Mouse (Mus musculus) myocyte (in vitro differentiated cells): ENCODE data around the gene Ncf1. TPM values are rescaled to one million over a fixed set of nuclear protein-coding genes. Genes with fewer than 3 reads are reported as not detected.
A peak's percentile ranks its signal among the peaks of the same experiment; 100 is the strongest.

ENCODE experiments used
- H3K27me3 ChIP-seq: one replicate; pipeline ENCODE4 v1.6.1; 2011; ENCODE audit not compliant: control insufficient read depth, insufficient read depth, insufficient read length
- H3K36me3 ChIP-seq: one replicate; pipeline ENCODE4 v1.6.1; 2011; ENCODE audit not compliant: control insufficient read depth, insufficient read depth
- H3K4me2 ChIP-seq: one replicate; pipeline ENCODE4 v1.6.1; 2011; ENCODE audit warnings: low read depth, control low read depth
- H3K4me3 ChIP-seq: one replicate; pipeline ENCODE4 v1.5.1; 2011; ENCODE audit warnings: mild to moderate bottlenecking, control low read depth, moderate library complexity
- H3K79me2 ChIP-seq: one replicate; pipeline ENCODE4 v1.6.1; 2011; ENCODE audit not compliant: control insufficient read depth, insufficient read depth
- H3ac ChIP-seq: one replicate; pipeline ENCODE4 v1.6.1; 2011; ENCODE audit not compliant: control insufficient read depth, insufficient read length
- CEBPB ChIP-seq: IDR thresholded peaks from 2 replicates; pipeline ENCODE4 v1.6.1; 2011; ENCODE audit warnings: mild to moderate bottlenecking, moderate library complexity; ENCODE audit not compliant: poor library complexity, insufficient read depth, severe bottlenecking
- E2F4 ChIP-seq: IDR thresholded peaks from one replicate; pipeline ENCODE4 v1.6.1; 2011; ENCODE audit warnings: mild to moderate bottlenecking, control low read depth, moderate library complexity; ENCODE audit not compliant: insufficient read depth
- MAX ChIP-seq: IDR thresholded peaks from one replicate; pipeline ENCODE4 v1.6.1; 2011; ENCODE audit warnings: low read depth, mild to moderate bottlenecking, control low read depth
- MYOD1 ChIP-seq, 3 experiments: IDR thresholded peaks; one replicate each; pipeline ENCODE4 v1.6.1; 2011; ENCODE audit warnings: control low read depth in 2 of 3, low read depth in 2 of 3, mild to moderate bottlenecking in 2 of 3, moderate library complexity in 1 of 3; ENCODE audit not compliant: insufficient read length in 2 of 3, control insufficient read depth in 1 of 3
- MYOG ChIP-seq, 3 experiments: IDR thresholded peaks; one replicate each; pipeline ENCODE4 v1.6.1; 2011; ENCODE audit warnings: control low read depth in 2 of 3, low read depth in 2 of 3, mild to moderate bottlenecking in 2 of 3; ENCODE audit not compliant: insufficient read length in 2 of 3, control insufficient read depth in 1 of 3, insufficient read depth in 1 of 3
- POLR2A ChIP-seq: IDR thresholded peaks from one replicate; pipeline ENCODE4 v1.6.1; 2011; ENCODE audit warnings: low read depth, mild to moderate bottlenecking, control low read depth, moderate library complexity; ENCODE audit not compliant: insufficient read length
- POLR2AphosphoS2 ChIP-seq: IDR thresholded peaks from one replicate; pipeline ENCODE4 v1.6.1; 2011; ENCODE audit warnings: low read depth, control low read depth; ENCODE audit not compliant: insufficient read length
- REST ChIP-seq: IDR thresholded peaks from one replicate; pipeline ENCODE4 v1.6.1; 2011; ENCODE audit warnings: mild to moderate bottlenecking, control low read depth, moderate library complexity; ENCODE audit not compliant: insufficient read depth, insufficient read length
- SRF ChIP-seq: IDR thresholded peaks from one replicate; pipeline ENCODE4 v1.6.1; 2011; ENCODE audit warnings: low read depth; ENCODE audit not compliant: control insufficient read depth, insufficient read length
- TCF12 ChIP-seq: IDR thresholded peaks from one replicate; pipeline ENCODE4 v1.6.1; 2011; ENCODE audit warnings: mild to moderate bottlenecking, control low read depth; ENCODE audit not compliant: poor library complexity, insufficient read depth, severe bottlenecking
- TCF3 ChIP-seq: IDR thresholded peaks from one replicate; pipeline ENCODE4 v1.6.1; 2011; ENCODE audit warnings: low read depth, control low read depth; ENCODE audit not compliant: insufficient read length
- USF1 ChIP-seq: IDR thresholded peaks from one replicate; pipeline ENCODE4 v1.6.1; 2011; ENCODE audit warnings: low read depth, mild to moderate bottlenecking, control low read depth, moderate library complexity
- polyA plus RNA-seq: library from polyadenylated mRNA; unstranded; fragments of >200 nt; fragmentation: generic; extraction: Trizol; gene quantifications from one replicate; pipeline ENCODE4 v1.2.1, GENCODE M21; 2012; ENCODE audit warnings: missing spikeins

Gene Ncf1
- polyA plus RNA-seq, 1 experiment, result 1.4 TPM

DNA sequence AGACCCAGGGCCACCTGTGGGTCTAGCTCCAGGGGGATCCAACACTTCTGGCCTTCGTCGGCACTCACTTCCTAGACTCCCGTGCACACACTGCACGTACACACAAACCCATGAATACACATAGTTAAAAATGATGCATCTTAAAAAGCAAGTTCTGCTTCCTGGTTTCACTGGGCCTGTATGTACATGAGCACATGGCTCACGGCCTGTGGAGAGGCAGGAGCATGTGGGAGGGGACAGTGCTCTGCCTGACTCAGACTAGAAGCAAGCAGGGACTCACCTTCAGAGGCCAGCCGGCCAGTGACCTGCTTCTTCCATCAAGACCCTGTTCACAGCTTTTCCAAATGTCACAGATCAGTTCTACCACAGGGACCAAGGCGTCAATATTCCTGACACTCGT, 35.8 kb downstream of the Ncf1 start:
- Histone ChIP-seq H3K36me3 (no peaks in the 10 kb centered on the region), H3K4me2 (no peak overlapping the region), H3K4me3 (no peak overlapping the region), H3K27me3 (no peaks in the 10 kb centered on the region), H3ac (no peak overlapping the region), H3K79me2 (no peaks in the 10 kb centered on the region)
- no peak for TF ChIP-seq E2F4
- TF ChIP-seq CEBPB, result no peak
- no peak for TF ChIP-seq MYOD1 (IDR thresholded peaks at IDR 0.05; ENCODE audit: control insufficient read depth in 1 of 3, insufficient read length in 2 of 3, low read depth in 2 of 3)
- no peak for TF ChIP-seq MAX
- no peak for TF ChIP-seq POLR2A
- no peak for TF ChIP-seq TCF12
- no peak for TF ChIP-seq REST
- no peak for TF ChIP-seq USF1
- no peak for TF ChIP-seq TCF3
- TF ChIP-seq POLR2AphosphoS2, result no peak
- no peak for TF ChIP-seq MYOG (IDR thresholded peaks at IDR 0.05; ENCODE audit: control insufficient read depth in 1 of 3, insufficient read depth in 1 of 3, insufficient read length in 2 of 3, low read depth in 2 of 3)
- no peak for TF ChIP-seq SRF

DNA sequence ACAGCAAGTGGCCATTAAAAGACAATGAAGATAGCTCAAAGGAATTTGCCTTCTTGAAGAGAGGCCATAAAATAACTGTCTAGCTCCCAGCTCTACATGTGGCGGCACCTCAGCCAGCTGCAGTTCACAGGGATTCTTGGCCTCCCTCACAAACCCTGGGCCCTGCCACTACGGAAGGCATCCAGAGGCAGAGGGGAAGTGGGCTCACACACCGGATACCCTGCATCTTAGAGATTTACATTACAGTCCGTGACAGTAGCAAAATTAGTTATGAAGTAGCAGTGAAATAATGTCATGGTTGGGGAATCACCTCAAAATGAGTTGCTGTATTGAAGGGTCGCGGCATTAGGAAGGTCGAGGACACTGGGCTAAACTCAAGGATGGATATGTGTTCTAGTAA, 40.9 kb downstream of the Ncf1 start:
- TF ChIP-seq CEBPB, result no peak
- TF ChIP-seq TCF3, result no peak
- TF ChIP-seq E2F4, result no peak
- peak in 1 of 3 experiments; percentile 4 for TF ChIP-seq MYOD1 (IDR thresholded peaks at IDR 0.05; ENCODE audit: control insufficient read depth in 1 of 3, insufficient read length in 2 of 3, low read depth in 2 of 3)
- H3K4me2 ChIP-seq, result no peak overlapping the region
- no peak overlapping the region for H3K4me3 ChIP-seq
- peaks cover under 1% of the 10 kb centered on the region for H3K79me2 ChIP-seq
- no peaks in the 10 kb centered on the region for H3K27me3 ChIP-seq
- H3ac ChIP-seq, result no peak overlapping the region
- no peaks in the 10 kb centered on the region for H3K36me3 ChIP-seq

DNA sequence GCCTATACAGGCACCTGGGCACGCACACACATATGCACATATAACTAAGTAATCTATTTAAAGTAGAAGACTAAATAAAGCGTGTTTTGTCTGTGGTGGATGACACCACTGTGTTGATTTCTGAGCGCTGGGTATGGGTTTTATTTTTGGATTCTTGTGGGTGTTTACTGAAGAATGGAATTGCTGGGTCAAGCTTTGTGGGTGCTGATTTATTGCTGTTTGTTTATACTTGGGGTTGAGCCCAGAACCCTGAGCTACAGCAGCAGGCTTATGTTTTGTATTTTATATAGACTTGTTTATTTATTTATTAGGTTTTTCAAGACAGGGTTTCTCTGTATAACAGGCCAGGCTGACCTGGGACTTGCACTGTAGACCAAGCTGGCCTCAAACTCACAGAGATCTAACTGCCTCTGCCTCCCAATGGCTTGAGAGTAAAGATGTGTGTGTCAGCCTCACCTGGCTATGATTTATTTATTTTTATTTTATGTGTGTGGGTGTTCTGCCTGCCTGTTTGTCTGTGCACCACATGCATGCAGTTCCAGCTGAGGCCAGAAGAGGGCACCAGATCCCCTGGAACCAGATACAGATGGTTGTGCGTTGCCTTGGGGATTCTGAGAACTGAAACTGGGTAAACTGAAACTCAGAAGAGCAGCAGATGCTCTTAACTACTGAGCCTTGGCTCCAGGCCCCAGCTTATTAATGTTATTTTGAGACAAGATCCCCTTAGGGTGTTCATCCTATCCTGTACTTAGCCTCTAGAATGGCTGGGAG, 42.3 kb downstream of the Ncf1 start:
- no peaks in the 10 kb centered on the region for H3K27me3 ChIP-seq
- H3K4me3 ChIP-seq, result no peak overlapping the region
- TF ChIP-seq TCF3 (no peak), MYOG (IDR thresholded peaks at IDR 0.05; ENCODE audit: control insufficient read depth in 1 of 3, insufficient read depth in 1 of 3, insufficient read length in 2 of 3, low read depth in 2 of 3) (peak in 1 of 3 experiments; percentile 3)
- no peaks in the 10 kb centered on the region for H3K36me3 ChIP-seq
- peaks cover 4% of the 10 kb centered on the region for H3K79me2 ChIP-seq
- H3ac ChIP-seq, result no peak overlapping the region
- H3K4me2 ChIP-seq, result peak overlapping the region; percentile 12

DNA sequence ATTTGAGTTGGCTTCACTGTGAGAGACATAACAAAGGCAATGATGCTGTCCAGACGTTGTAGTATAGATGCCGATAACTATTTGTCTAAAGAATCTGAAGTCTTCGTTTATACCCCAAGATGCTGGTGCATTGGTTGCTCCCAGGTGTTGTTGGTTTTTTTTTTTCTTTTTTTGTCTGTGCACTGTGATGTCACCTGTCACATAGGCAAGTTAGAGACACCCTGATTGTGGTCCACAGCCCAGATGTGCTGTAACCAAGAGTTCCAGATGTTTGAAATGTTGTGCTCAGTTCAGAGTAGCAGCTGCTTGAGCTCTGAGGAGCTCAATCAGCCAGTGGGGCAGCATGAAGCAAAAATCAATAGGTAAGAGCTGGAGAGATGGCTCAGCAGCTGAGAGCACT, 43.4 kb downstream of the Ncf1 start:
- Histone ChIP-seq H3K79me2 (peaks cover 4% of the 10 kb centered on the region), H3K4me3 (no peak overlapping the region), H3ac (no peak overlapping the region), H3K36me3 (no peaks in the 10 kb centered on the region), H3K27me3 (no peaks in the 10 kb centered on the region), H3K4me2 (no peak overlapping the region)
- TF ChIP-seq USF1 (no peak), TCF3 (no peak), CEBPB (no peak), MYOG (IDR thresholded peaks at IDR 0.05; ENCODE audit: control insufficient read depth in 1 of 3, insufficient read depth in 1 of 3, insufficient read length in 2 of 3, low read depth in 2 of 3) (no peak), MAX (no peak), E2F4 (no peak), POLR2A (no peak), MYOD1 (IDR thresholded peaks at IDR 0.05; ENCODE audit: control insufficient read depth in 1 of 3, insufficient read length in 2 of 3, low read depth in 2 of 3) (no peak), SRF (no peak), REST (no peak), TCF12 (no peak)

DNA sequence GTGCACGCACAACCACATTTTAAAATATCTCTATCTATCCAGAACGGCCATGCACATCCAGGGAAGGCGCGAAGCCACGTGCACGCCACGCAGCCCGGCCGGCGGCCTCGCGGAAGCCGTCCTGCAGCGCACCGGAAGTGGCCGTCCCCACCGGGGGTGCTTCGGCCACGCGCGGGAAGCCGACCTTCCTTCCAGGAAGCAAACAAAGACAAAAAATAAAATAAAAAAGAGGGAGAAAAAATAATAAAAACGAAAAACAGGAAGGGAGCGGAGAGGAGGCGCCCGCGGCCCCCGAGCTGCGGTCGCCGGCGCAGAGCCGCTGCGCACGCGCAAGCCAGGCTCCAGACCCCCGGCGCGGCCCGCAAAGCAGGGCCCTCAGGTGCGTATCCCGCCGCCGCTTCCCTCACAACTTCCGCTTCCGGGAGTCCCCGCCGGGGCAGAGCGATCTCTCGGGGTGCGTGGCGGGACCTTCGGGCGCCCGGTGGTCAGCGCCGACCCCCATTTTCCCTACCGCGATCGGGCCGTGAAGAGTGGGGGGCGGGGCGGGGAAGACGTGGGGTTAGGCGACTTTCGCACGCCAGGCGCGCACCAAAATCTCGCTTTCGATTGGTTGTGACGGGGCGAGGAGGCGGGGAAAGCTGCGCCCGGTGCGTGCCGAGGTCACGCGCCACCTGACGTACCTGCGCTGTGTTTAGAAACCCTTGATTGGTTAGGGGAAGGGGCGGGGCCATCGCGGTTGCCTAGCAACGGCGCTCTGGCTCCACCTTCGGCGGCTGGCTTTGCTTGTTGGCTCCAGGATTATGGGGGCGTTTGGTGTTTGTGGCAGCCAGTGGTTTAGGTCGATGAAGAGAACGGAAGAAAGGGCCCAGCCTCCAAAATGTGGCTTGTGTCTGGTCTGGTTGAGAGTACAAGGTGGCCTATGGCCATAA, 45.3 kb downstream of the Ncf1 start, which contains the start of gene Gtf2ird2:
TSS of gene Gtf2ird2 (plus strand) at position 140 of the 929 bp plus-strand sequence.
- H3K27me3 ChIP-seq, result no peaks in the 10 kb centered on the region
- H3ac ChIP-seq, result peak within 1 kb of the TSS; percentile 97
- H3K4me3 ChIP-seq, result peak within 1 kb of the TSS; percentile 43
- peak; percentile 28 for TF ChIP-seq SRF
- peak in 1 of 3 experiments; percentile 29 for TF ChIP-seq MYOD1 (IDR thresholded peaks at IDR 0.05; ENCODE audit: control insufficient read depth in 1 of 3, insufficient read length in 2 of 3, low read depth in 2 of 3)
- no peak for TF ChIP-seq MYOG (IDR thresholded peaks at IDR 0.05; ENCODE audit: control insufficient read depth in 1 of 3, insufficient read depth in 1 of 3, insufficient read length in 2 of 3, low read depth in 2 of 3)
- TF ChIP-seq E2F4, result peak; percentile 28
- TF ChIP-seq CEBPB, result no peak
- TF ChIP-seq TCF12, result no peak
- TF ChIP-seq POLR2AphosphoS2, result peak; percentile 82
- TF ChIP-seq USF1, result peak; percentile 73
- TF ChIP-seq TCF3, result no peak
- peak; percentile 80 for TF ChIP-seq MAX
- no peak for TF ChIP-seq REST
- peak; percentile 84 for TF ChIP-seq POLR2A
- H3K36me3 ChIP-seq, result no peaks in the 10 kb centered on the region
- H3K4me2 ChIP-seq, result peak within 1 kb of the TSS; percentile 91
- peaks cover 4% of the 10 kb centered on the region for H3K79me2 ChIP-seq
